Mouse (Mus musculus) cerebellum, adult 11 months (tissue): ENCODE measurements at regions not wholly inside any gene's neighbourhood (a gene's known extent, or its start where the extent isn't known, plus 50 kb on each side); places are given as distances from the start of the nearest gene placed in this dataset.

Source experiments
- DNase-seq: peaks from one replicate; pipeline ENCODE4 v3.0.0; 2022

GRCm38 (mm10) chr8:78018430-78019180, 194.5 kb upstream of the Ttc29 start:
- no peak for DNase-seq

- no peak for DNase-seq
These were observed 191.6 kb upstream of the Ttc29 start for GRCm38 (mm10) chr8:78021473-78021872.

- DNase-seq = no peak
These were observed 190.1 kb upstream of the Ttc29 start for GRCm38 (mm10) chr8:78022986-78023385.

GRCm38 (mm10) chr8:78023467-78023866, 189.6 kb upstream of the Ttc29 start:
- no peak for DNase-seq

DNA sequence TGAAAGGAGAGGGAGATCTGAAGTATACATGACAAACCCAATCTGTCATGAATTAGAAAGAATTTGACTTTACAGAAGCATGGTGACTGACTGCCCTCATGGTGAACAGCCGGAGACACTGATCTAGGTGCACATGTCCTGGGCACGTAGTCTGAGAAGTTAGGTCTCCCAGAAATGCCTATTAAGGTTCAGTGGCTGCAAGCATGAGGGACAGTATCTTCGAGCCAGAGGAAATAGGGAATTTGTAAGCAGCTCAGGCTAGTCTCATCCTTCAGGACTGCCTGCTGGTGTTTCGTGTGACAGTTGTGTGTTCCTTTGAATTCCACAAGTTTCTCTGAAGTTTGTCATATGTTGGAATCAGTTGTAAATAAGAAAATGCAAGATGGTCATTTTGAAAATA, 189.2 kb upstream of the Ttc29 start:
- DNase-seq = no peak

DNA sequence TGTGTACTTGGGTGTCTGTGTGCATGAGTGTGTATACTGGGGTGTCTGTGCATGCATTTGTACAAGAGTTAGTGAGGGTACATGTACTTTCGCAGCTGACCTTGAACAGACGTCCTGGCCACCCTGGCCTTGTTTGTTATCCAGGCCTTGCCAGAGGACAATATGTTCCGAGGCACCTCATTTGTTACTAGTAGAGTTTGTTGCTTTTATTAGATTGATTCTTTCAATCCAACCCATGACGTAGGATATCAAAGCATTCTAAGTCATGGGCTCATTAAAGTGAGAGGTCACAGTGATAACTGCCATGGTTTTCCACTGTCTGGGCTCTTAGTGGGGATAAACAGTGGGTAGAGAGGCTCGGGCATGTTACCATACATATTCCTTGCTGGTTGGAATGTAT, 188.1 kb upstream of the Ttc29 start:
- no peak for DNase-seq

DNA sequence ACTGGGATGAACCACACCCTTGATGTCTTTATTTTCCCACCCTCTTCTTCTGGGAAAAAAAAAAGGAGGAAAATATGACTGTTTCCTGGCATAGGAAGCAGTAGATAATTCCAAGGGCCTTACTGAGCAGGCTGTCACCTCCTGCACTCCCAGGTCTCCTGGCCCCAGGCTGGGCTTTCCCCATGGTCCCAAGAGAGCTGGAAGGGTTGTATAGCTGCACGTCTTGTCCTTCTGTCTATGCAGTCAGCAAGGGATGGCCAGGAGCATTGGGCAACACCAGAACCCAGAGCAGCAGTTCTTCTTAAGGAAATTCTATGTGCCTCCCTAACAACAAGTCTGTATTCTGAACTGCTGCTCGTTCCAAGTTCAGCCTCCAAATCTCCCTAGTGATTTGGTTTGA, 185.7 kb upstream of the Ttc29 start:
- no peak for DNase-seq

DNA sequence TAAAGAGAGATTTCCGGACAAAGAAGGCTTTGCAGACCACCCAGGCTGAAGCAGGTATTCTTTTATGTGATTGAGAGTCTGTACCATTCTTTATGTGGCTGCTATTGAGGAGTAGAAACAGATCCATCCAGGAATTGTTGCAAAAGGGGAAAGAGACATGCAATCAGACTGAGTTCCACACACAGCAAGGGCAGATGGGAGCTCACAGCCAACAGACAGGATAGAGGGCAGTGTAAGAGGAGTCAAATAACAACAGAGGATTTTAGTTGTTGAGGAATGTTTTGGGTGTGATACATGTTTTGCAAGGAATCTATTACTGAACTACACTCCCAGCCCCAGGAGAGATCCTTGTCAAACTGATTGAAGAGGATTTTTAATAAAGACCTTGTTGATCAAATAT, 184.2 kb upstream of the Ttc29 start:
- no peak for DNase-seq

- no peak for DNase-seq
These were observed 181.3 kb upstream of the Ttc29 start for GRCm38 (mm10) chr8:78031811-78032210.

DNA sequence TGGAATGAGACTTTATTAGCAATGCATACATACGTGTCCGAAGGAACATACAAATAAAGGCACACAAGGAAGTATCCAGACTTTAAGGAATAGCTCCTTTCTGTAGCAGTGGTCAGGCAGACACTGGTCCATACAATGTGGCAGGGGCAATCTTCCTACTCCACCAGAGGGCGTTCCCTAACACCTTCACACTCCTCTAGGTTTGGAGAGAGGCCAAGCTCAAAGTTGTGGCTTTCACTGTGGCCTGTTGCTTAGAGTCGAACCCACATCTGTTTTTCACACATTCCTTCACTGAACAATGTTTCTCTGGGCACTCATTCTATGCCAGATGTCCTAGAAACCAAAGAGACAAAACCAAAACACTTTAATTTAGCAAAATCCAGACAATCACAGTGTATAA, 178.4 kb upstream of the Ttc29 start:
- no peak for DNase-seq

- no peak for DNase-seq
These were observed 175.9 kb upstream of the Ttc29 start for GRCm38 (mm10) chr8:78037218-78037617.

DNA sequence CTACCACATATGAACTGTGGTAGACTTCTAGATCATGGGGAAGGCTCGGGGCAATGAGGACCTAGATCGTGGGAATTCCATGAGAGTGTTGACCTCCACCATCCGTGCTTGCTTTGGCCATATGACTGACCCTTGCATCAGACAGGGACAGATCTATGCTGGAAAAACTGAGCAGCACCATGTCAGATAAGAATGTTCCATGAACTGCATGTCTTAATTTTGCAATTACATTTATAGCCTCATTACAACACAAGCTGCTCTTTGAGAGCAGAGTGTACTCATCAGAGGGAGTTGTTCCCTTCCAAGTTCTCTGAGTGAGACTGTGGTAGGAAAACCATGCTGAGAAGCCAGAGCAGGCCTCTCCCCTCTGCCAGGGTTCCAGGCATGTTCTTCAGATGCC, 166.4 kb upstream of the Ttc29 start:
- DNase-seq = no peak

- DNase-seq = no peak
These were observed 162.3 kb upstream of the Ttc29 start for GRCm38 (mm10) chr8:78050768-78051167.

- DNase-seq = no peak
These were observed 158.7 kb upstream of the Ttc29 start for GRCm38 (mm10) chr8:78054435-78054834.

DNA sequence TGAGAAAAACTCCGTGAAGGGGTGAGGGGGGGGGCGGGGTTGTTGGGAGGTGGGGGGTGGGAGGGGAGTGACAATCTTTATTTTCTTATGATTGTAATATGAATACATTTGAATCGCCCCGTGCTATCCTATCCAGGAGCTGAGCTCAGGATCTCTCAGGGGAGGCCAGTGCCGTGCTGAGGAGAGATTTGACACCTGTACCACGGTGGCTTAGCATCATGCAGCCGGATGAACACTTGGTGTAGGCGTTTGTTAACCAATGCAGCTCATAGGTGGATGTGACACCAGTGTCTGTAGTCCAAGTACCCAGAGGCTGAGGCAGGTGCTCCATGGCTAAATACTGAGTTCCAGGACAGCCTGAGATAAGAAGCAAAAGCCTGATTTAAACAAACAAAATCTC, 158.2 kb upstream of the Ttc29 start:
- DNase-seq = no peak

- no peak for DNase-seq
These were observed 157.6 kb upstream of the Ttc29 start for GRCm38 (mm10) chr8:78055531-78055930.

DNA sequence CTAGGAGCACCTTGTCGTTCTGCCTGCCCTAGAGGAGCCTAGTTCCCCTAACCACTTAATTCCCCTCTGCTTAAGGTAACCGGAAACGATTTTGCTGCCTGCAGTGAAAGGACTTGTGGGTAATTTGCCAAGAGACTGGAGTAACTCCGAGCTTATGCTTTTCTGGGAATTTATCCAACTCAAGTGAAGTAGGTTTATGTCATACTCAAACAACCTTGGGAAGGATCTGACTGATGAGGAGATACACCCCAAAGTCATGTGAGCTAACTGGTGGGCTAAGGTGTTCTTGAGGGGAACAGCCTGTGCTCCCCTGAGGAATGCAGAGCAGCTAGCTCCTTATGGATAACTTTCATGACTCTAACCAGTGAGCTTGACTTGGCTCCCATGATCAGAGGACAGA, 155.7 kb upstream of the Ttc29 start:
- no peak for DNase-seq

- DNase-seq = no peak
These were observed 151.0 kb upstream of the Ttc29 start for GRCm38 (mm10) chr8:78061827-78062719.

DNA sequence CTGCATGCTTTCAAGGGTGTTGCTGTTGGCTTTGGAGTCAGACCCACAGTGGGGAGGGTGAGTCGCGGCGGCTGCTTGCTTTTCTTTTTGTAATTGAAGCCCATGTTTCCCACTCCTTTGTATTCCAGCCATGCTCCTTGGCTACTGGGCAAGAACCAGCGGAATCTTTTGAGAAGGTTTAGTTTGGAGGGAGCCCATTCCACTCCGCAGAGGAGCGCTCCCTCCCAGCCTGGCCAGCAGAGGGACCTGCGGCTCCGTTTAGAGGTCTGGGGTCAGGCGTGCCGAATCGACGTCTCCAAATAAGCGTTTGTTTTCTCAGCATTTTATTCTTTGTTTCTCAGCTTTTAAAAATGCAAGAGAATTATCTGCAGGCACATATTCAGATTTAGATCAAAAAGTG, 149.6 kb upstream of the Ttc29 start:
- DNase-seq = peak; percentile 9

DNA sequence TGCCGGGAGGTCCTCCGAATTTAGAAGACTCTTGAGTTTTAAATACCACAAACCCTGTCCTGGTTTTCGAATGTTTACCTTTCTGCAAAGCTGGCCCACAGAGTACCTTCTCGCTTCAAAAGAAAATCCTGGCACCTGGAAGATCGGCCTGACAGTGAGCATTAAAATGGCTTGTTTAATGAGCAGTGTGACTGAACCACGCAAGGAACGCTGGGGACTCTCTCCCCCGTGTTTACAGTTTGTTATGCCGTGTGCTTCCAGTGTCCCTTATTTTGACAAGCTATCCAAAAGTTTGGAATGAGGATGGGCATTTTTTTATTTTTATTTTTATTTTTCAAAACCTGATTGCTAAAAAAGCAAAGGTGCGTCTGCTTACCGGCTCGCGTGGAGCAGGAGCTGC, 148.9 kb upstream of the Ttc29 start:
- no peak for DNase-seq

- DNase-seq = no peak
These were observed 147.1 kb upstream of the Ttc29 start for GRCm38 (mm10) chr8:78065890-78066493.

- DNase-seq = no peak
These were observed 144.8 kb upstream of the Ttc29 start for GRCm38 (mm10) chr8:78068087-78068910.

- no peak for DNase-seq
These were observed 139.3 kb upstream of the Ttc29 start for GRCm38 (mm10) chr8:78073821-78074220.
